Mouse (Mus musculus) midbrain, embryonic 14.5 days (tissue): ENCODE measurements around the gene Afp. TPM values are rescaled to one million over a fixed set of nuclear protein-coding genes. Genes with fewer than 3 reads are reported as not detected.

ENCODE experiments used
- ATAC-seq: fragments of 200-750 bp; cut with Nextera tagmentation; 2 replicates; pipeline ENCODE4 v1.8.0; 2017; ENCODE audit warnings: moderate number of reproducible peaks, moderate library complexity; ENCODE audit not compliant: low FRiP score, low TSS enrichment
- DNase-seq: peaks from one replicate; pipeline ENCODE4 v3.0.0-alpha.2; 2015
- H3K27ac ChIP-seq: fragments of 300-500 bp; sonication (generic); replicated peaks from 2 replicates; pipeline ENCODE4 v1.5.1; 2014; ENCODE audit warnings: mild to moderate bottlenecking, low read depth, low read length, moderate library complexity
- H3K27me3 ChIP-seq: fragments of 300-500 bp; sonication (generic); 2 replicates; pipeline ENCODE4 v1.6.1; 2014; ENCODE audit warnings: low read length, control low read depth, mixed read lengths; ENCODE audit not compliant: control insufficient read depth, insufficient read depth
- H3K36me3 ChIP-seq: fragments of 300-500 bp; sonication (generic); 2 replicates; pipeline ENCODE4 v1.6.1; 2014; ENCODE audit warnings: low read length, control low read depth; ENCODE audit not compliant: control insufficient read depth, insufficient read depth
- H3K4me1 ChIP-seq: fragments of 300-500 bp; sonication (generic); 2 replicates; pipeline ENCODE4 v1.6.1; 2014; ENCODE audit warnings: mild to moderate bottlenecking, antibody characterized with exemption, low read length, control low read depth; ENCODE audit not compliant: control insufficient read depth, insufficient read depth
- H3K4me2 ChIP-seq: fragments of 300-500 bp; sonication (generic); 2 replicates; pipeline ENCODE4 v1.6.1; 2014; ENCODE audit warnings: mild to moderate bottlenecking, low read length, moderate library complexity
- H3K4me3 ChIP-seq: fragments of 300-500 bp; sonication (generic); replicated peaks from 2 replicates; pipeline ENCODE4 v1.5.1; 2014; ENCODE audit warnings: low read depth, low read length
- H3K9ac ChIP-seq: fragments of 300-500 bp; sonication (generic); replicated peaks from 2 replicates; pipeline ENCODE4 v1.6.1; 2014; ENCODE audit warnings: mild to moderate bottlenecking, low read length, moderate library complexity
- H3K9me3 ChIP-seq: fragments of 300-500 bp; sonication (generic); 2 replicates; pipeline ENCODE4 v1.6.1; 2016; ENCODE audit warnings: low read length, control low read depth, mixed read lengths; ENCODE audit not compliant: control insufficient read depth
- WGBS: fragments of 180-500 bp; shearing (Covaris S2); extraction: QIAGEN DNeasy Blood & Tissue Kit; methylation state at CpG from one replicate; pipeline ENCODE4 v1.1.7; 2014; 5-methylcytosine and 5-hydroxymethylcytosine counted together
- polyA plus RNA-seq: library from polyadenylated mRNA; unstranded; fragments of >200 nt; fragmentation: Nextera tagmentation; extraction: Ambion mirVana; gene quantifications from 2 replicates; pipeline ENCODE4 v1.2.1, GENCODE M21; 2014

Afp gene
- polyA plus RNA-seq, 1 experiment from 2014 or later, result not detected

- H3K4me2 ChIP-seq, result no peak overlapping the region
- H3K4me3 ChIP-seq, result no peak overlapping the region
- H3K9ac ChIP-seq, result no peak overlapping the region
- no peaks in the 10 kb centered on the region for H3K36me3 ChIP-seq
- WGBS, result 94% methylated on average over 3 of the region's 3 CpGs
- no peaks in the 10 kb centered on the region for H3K9me3 ChIP-seq
- no peak overlapping the region for H3K27ac ChIP-seq
- H3K4me1 ChIP-seq, result no peaks in the 10 kb centered on the region
- no peak for DNase-seq
- ATAC-seq, result no peak
- no peaks in the 10 kb centered on the region for H3K27me3 ChIP-seq
These were observed 19.7 kb upstream of the Afp start for GRCm38 (mm10) chr5:90470836-90471235.

- no peak overlapping the region for H3K4me2 ChIP-seq
- H3K9me3 ChIP-seq, result no peaks in the 10 kb centered on the region
- no peaks in the 10 kb centered on the region for H3K27me3 ChIP-seq
- no peak overlapping the region for H3K27ac ChIP-seq
- ATAC-seq (no peak), DNase-seq (no peak)
- H3K4me1 ChIP-seq, result no peaks in the 10 kb centered on the region
- no peak overlapping the region for H3K9ac ChIP-seq
- WGBS, result 88% methylated on average over 4 of the region's 4 CpGs
- H3K36me3 ChIP-seq, result no peaks in the 10 kb centered on the region
- H3K4me3 ChIP-seq, result no peak overlapping the region
These were observed 16.6 kb upstream of the Afp start for GRCm38 (mm10) chr5:90473902-90474301.

GRCm38 (mm10) chr5:90474369-90474768, 16.2 kb upstream of the Afp start:
- DNase-seq (no peak), ATAC-seq (no peak)
- Histone ChIP-seq H3K4me1 (no peaks in the 10 kb centered on the region), H3K36me3 (no peaks in the 10 kb centered on the region), H3K4me2 (no peak overlapping the region), H3K9ac (no peak overlapping the region), H3K27ac (no peak overlapping the region), H3K9me3 (no peaks in the 10 kb centered on the region), H3K4me3 (no peak overlapping the region), H3K27me3 (no peaks in the 10 kb centered on the region)
- WGBS, result 91% methylated on average over 5 of the region's 5 CpGs

GRCm38 (mm10) chr5:90476741-90477140, 13.8 kb upstream of the Afp start:
- Histone ChIP-seq H3K4me3 (no peak overlapping the region), H3K9ac (no peak overlapping the region), H3K27ac (no peak overlapping the region), H3K4me2 (no peak overlapping the region), H3K36me3 (no peaks in the 10 kb centered on the region), H3K4me1 (no peaks in the 10 kb centered on the region), H3K27me3 (no peaks in the 10 kb centered on the region), H3K9me3 (no peaks in the 10 kb centered on the region)
- DNase-seq, result no peak
- ATAC-seq, result no peak
- 92% methylated on average over 3 of the region's 3 CpGs for WGBS

- H3K9me3 ChIP-seq, result no peaks in the 10 kb centered on the region
- 87% methylated on average over 7 of the region's 7 CpGs for WGBS
- no peaks in the 10 kb centered on the region for H3K36me3 ChIP-seq
- H3K4me2 ChIP-seq, result no peak overlapping the region
- H3K27me3 ChIP-seq, result no peaks in the 10 kb centered on the region
- no peak overlapping the region for H3K4me3 ChIP-seq
- H3K4me1 ChIP-seq, result no peaks in the 10 kb centered on the region
- H3K9ac ChIP-seq, result no peak overlapping the region
- ATAC-seq, result no peak
- no peak overlapping the region for H3K27ac ChIP-seq
- no peak for DNase-seq
These were observed 13.0 kb upstream of the Afp start for GRCm38 (mm10) chr5:90477308-90478140.

GRCm38 (mm10) chr5:90478886-90479285, 11.7 kb upstream of the Afp start:
- no peak overlapping the region for H3K4me3 ChIP-seq
- ATAC-seq (no peak), DNase-seq (no peak)
- H3K27ac ChIP-seq, result no peak overlapping the region
- H3K27me3 ChIP-seq, result no peaks in the 10 kb centered on the region
- no peaks in the 10 kb centered on the region for H3K4me1 ChIP-seq
- H3K9ac ChIP-seq, result no peak overlapping the region
- 94% methylated on average over 1 of the region's 1 CpGs for WGBS
- no peaks in the 10 kb centered on the region for H3K36me3 ChIP-seq
- no peaks in the 10 kb centered on the region for H3K9me3 ChIP-seq
- H3K4me2 ChIP-seq, result no peak overlapping the region

- Histone ChIP-seq H3K4me3 (no peak overlapping the region), H3K27ac (no peak overlapping the region), H3K9ac (no peak overlapping the region), H3K27me3 (no peaks in the 10 kb centered on the region), H3K9me3 (no peaks in the 10 kb centered on the region), H3K36me3 (no peaks in the 10 kb centered on the region), H3K4me1 (no peaks in the 10 kb centered on the region), H3K4me2 (no peak overlapping the region)
- ATAC-seq (no peak), DNase-seq (no peak)
- 94% methylated on average over 7 of the region's 7 CpGs for WGBS
These were observed 4.9 kb upstream of the Afp start for GRCm38 (mm10) chr5:90485597-90485996.

GRCm38 (mm10) chr5:90488323-90488722, 2.2 kb upstream of the Afp start:
- no peak overlapping the region for H3K4me3 ChIP-seq
- no peak overlapping the region for H3K27ac ChIP-seq
- DNase-seq (no peak), ATAC-seq (no peak)
- H3K4me1 ChIP-seq, result no peaks in the 10 kb centered on the region
- WGBS, result 90% methylated on average over 7 of the region's 7 CpGs
- H3K4me2 ChIP-seq, result no peak overlapping the region
- H3K9ac ChIP-seq, result no peak overlapping the region
- H3K27me3 ChIP-seq, result no peaks in the 10 kb centered on the region
- H3K36me3 ChIP-seq, result no peaks in the 10 kb centered on the region
- no peaks in the 10 kb centered on the region for H3K9me3 ChIP-seq

GRCm38 (mm10) chr5:90492440-90492839, 1.9 kb downstream of the Afp start:
- Histone ChIP-seq H3K9me3 (no peaks in the 10 kb centered on the region), H3K4me3 (no peak overlapping the region), H3K4me1 (no peaks in the 10 kb centered on the region), H3K4me2 (no peak overlapping the region), H3K36me3 (no peaks in the 10 kb centered on the region), H3K27me3 (no peaks in the 10 kb centered on the region), H3K9ac (no peak overlapping the region), H3K27ac (no peak overlapping the region)
- 76% methylated on average over 9 of the region's 9 CpGs for WGBS
- DNase-seq (no peak), ATAC-seq (no peak)
